Mouse (Mus musculus) erythroblast, embryonic 14.5 days (primary cell): ENCODE data around the gene Mkln1. TPM values are rescaled to one million over a fixed set of nuclear protein-coding genes. Genes with fewer than 3 reads are reported as not detected.

Source experiments
- H3K27me3 ChIP-seq: 2 replicates; pipeline ENCODE4 v1.6.1; 2012; ENCODE audit warnings: inconsistent platforms; ENCODE audit not compliant: control insufficient read depth
- H3K36me3 ChIP-seq: 2 replicates; pipeline ENCODE4 v1.6.1; 2012; ENCODE audit warnings: mild to moderate bottlenecking, inconsistent platforms; ENCODE audit not compliant: control insufficient read depth
- H3K4me1 ChIP-seq: 2 replicates; pipeline ENCODE4 v1.6.1; 2012; ENCODE audit warnings: inconsistent platforms; ENCODE audit not compliant: control insufficient read depth
- H3K4me3 ChIP-seq: replicated peaks from 2 replicates; pipeline ENCODE3; 2012; ENCODE audit warnings: moderate library complexity, mild to moderate bottlenecking, inconsistent platforms
- H3K9me3 ChIP-seq: 2 replicates; pipeline ENCODE4 v1.6.1; 2012; ENCODE audit warnings: low read length, inconsistent platforms, mixed read lengths; ENCODE audit not compliant: control insufficient read depth
- GATA1 ChIP-seq: IDR thresholded peaks from 2 replicates; pipeline ENCODE4 v1.6.1; 2012; ENCODE audit warnings: low read length, inconsistent platforms, mixed read lengths
- TAL1 ChIP-seq: IDR thresholded peaks from 3 replicates; pipeline ENCODE4 v1.6.1; 2012; ENCODE audit warnings: low read length, inconsistent platforms, mixed read lengths
- polyA plus RNA-seq: library from polyadenylated mRNA; stranded (reverse); fragments of >175 nt; gene quantifications from 2 replicates; pipeline ENCODE4 v1.2.3, GENCODE M21; 2012

Mkln1 gene
- polyA plus RNA-seq, 1 experiment = 4.1 TPM

GRCm38 (mm10) chr6:31526929-31527328 is 128.4 kb downstream of the Mkln1 start:
- TF ChIP-seq TAL1 (no peak), GATA1 (no peak)

GRCm38 (mm10) chr6:31527897-31528296 is 129.4 kb downstream of the Mkln1 start:
- TF ChIP-seq GATA1 (no peak), TAL1 (no peak)
- Histone ChIP-seq H3K4me1 (peaks cover 18% of the 10 kb centered on the region), H3K9me3 (no peaks in the 10 kb centered on the region), H3K36me3 (peaks cover 60% of the 10 kb centered on the region), H3K4me3 (no peak overlapping the region), H3K27me3 (no peaks in the 10 kb centered on the region)

More at GRCm38 (mm10) chr6:31526929-31527328, 128.4 kb downstream of the Mkln1 start:
- Histone ChIP-seq H3K4me1 (peaks cover 18% of the 10 kb centered on the region), H3K9me3 (no peaks in the 10 kb centered on the region), H3K27me3 (no peaks in the 10 kb centered on the region), H3K36me3 (peaks cover 70% of the 10 kb centered on the region), H3K4me3 (no peak overlapping the region)

- no peak overlapping the region for H3K4me3 ChIP-seq
- H3K36me3 ChIP-seq = peaks cover 56% of the 10 kb centered on the region
- no peaks in the 10 kb centered on the region for H3K9me3 ChIP-seq
- TF ChIP-seq TAL1 (no peak), GATA1 (no peak)
- peaks cover 19% of the 10 kb centered on the region for H3K4me1 ChIP-seq
- no peaks in the 10 kb centered on the region for H3K27me3 ChIP-seq
Observed at GRCm38 (mm10) chr6:31528339-31528738, 129.8 kb downstream of the Mkln1 start.

GRCm38 (mm10) chr6:31531880-31532279 is 133.3 kb downstream of the Mkln1 start:
- no peak overlapping the region for H3K4me3 ChIP-seq
- no peaks in the 10 kb centered on the region for H3K27me3 ChIP-seq
- H3K4me1 ChIP-seq = peaks cover 34% of the 10 kb centered on the region
- peaks cover 23% of the 10 kb centered on the region for H3K36me3 ChIP-seq
- H3K9me3 ChIP-seq = no peaks in the 10 kb centered on the region
- no peak for TF ChIP-seq GATA1

- TF ChIP-seq TAL1 (no peak), GATA1 (no peak)
- Histone ChIP-seq H3K27me3 (no peaks in the 10 kb centered on the region), H3K9me3 (no peaks in the 10 kb centered on the region), H3K36me3 (peaks cover 7% of the 10 kb centered on the region), H3K4me1 (peaks cover 52% of the 10 kb centered on the region), H3K4me3 (no peak overlapping the region)
Observed at GRCm38 (mm10) chr6:31534705-31535104, 136.2 kb downstream of the Mkln1 start.

GRCm38 (mm10) chr6:31537193-31537592 is 138.7 kb downstream of the Mkln1 start:
- Histone ChIP-seq H3K36me3 (peaks cover 5% of the 10 kb centered on the region), H3K4me1 (peaks cover 60% of the 10 kb centered on the region), H3K9me3 (no peaks in the 10 kb centered on the region), H3K27me3 (no peaks in the 10 kb centered on the region), H3K4me3 (no peak overlapping the region)
- TF ChIP-seq GATA1 (no peak), TAL1 (no peak)

GRCm38 (mm10) chr6:31538112-31538511 is 139.6 kb downstream of the Mkln1 start:
- TF ChIP-seq TAL1 (no peak), GATA1 (no peak)
- H3K27me3 ChIP-seq = no peaks in the 10 kb centered on the region
- H3K4me1 ChIP-seq = peaks cover 64% of the 10 kb centered on the region
- peaks cover 12% of the 10 kb centered on the region for H3K36me3 ChIP-seq
- no peak overlapping the region for H3K4me3 ChIP-seq
- no peaks in the 10 kb centered on the region for H3K9me3 ChIP-seq

GRCm38 (mm10) chr6:31540018-31540417 is 141.5 kb downstream of the Mkln1 start:
- no peak for TF ChIP-seq GATA1
- no peak for TF ChIP-seq TAL1
- Histone ChIP-seq H3K27me3 (no peaks in the 10 kb centered on the region), H3K9me3 (no peaks in the 10 kb centered on the region), H3K36me3 (peaks cover 24% of the 10 kb centered on the region), H3K4me1 (peaks cover 69% of the 10 kb centered on the region), H3K4me3 (no peak overlapping the region)

GRCm38 (mm10) chr6:31544318-31544717 is 145.8 kb downstream of the Mkln1 start:
- peaks cover 40% of the 10 kb centered on the region for H3K36me3 ChIP-seq
- H3K27me3 ChIP-seq = no peaks in the 10 kb centered on the region
- TF ChIP-seq GATA1 (no peak), TAL1 (no peak)
- no peak overlapping the region for H3K4me3 ChIP-seq
- H3K4me1 ChIP-seq = peaks cover 43% of the 10 kb centered on the region
- no peaks in the 10 kb centered on the region for H3K9me3 ChIP-seq
